Mouse (Mus musculus) heart, embryonic 16.5 days (tissue): ENCODE measurements around the gene Plce1. TPM values are rescaled to one million over a fixed set of nuclear protein-coding genes. Genes with fewer than 3 reads are reported as not detected.
A peak's percentile ranks its signal among the peaks of the same experiment; 100 is the strongest.

Experiments used
- ATAC-seq: fragments of 200-750 bp; cut with Nextera tagmentation; replicated peaks from 2 replicates; pipeline ENCODE4 v1.8.0; 2017; ENCODE audit warnings: moderate number of reproducible peaks; ENCODE audit not compliant: insufficient read depth, low FRiP score; ENCODE audit errors: extremely low read depth
- H3K27ac ChIP-seq: fragments of 300-500 bp; sonication (generic); 2 replicates; pipeline ENCODE4 v1.5.1; 2014; ENCODE audit warnings: mild to moderate bottlenecking, low read length, control low read depth, moderate library complexity
- H3K27me3 ChIP-seq: fragments of 300-500 bp; sonication (generic); 2 replicates; pipeline ENCODE4 v1.6.1; 2014; ENCODE audit warnings: low read length, mixed read lengths; ENCODE audit not compliant: control insufficient read depth, insufficient read depth
- H3K36me3 ChIP-seq: fragments of 300-500 bp; sonication (generic); 2 replicates; pipeline ENCODE4 v1.6.1; 2014; ENCODE audit not compliant: control insufficient read depth, insufficient read depth
- H3K4me1 ChIP-seq: fragments of 300-500 bp; sonication (generic); 2 replicates; pipeline ENCODE4 v1.6.1; 2014; ENCODE audit warnings: low read length, mixed read lengths; ENCODE audit not compliant: control insufficient read depth, insufficient read depth
- H3K4me2 ChIP-seq: fragments of 300-500 bp; sonication (generic); 2 replicates; pipeline ENCODE4 v1.6.1; 2014; ENCODE audit warnings: low read depth, mild to moderate bottlenecking, control low read depth, low read length
- H3K4me3 ChIP-seq: fragments of 300-500 bp; sonication (generic); 2 replicates; pipeline ENCODE4 v1.5.1; 2014; ENCODE audit warnings: mild to moderate bottlenecking, control low read depth, low read length
- H3K9ac ChIP-seq: fragments of 300-500 bp; sonication (generic); 2 replicates; pipeline ENCODE4 v1.6.1; 2014; ENCODE audit warnings: low read length, control low read depth
- H3K9me3 ChIP-seq: fragments of 300-500 bp; sonication (generic); replicated peaks from 2 replicates; pipeline ENCODE4 v1.6.1; 2016; ENCODE audit warnings: low read length; ENCODE audit not compliant: control insufficient read depth
- WGBS: fragments of 180-500 bp; shearing (Covaris S2); extraction: QIAGEN DNeasy Blood & Tissue Kit; methylation state at CpG from one replicate; pipeline ENCODE4 v1.1.7; 2014; 5-methylcytosine and 5-hydroxymethylcytosine counted together
- polyA plus RNA-seq: library from polyadenylated mRNA; unstranded; fragments of >200 nt; fragmentation: Nextera tagmentation; extraction: Ambion mirVana; gene quantifications from 2 replicates; pipeline ENCODE4 v1.2.1, GENCODE M21; 2015

Gene Plce1
- polyA plus RNA-seq, 1 experiment from 2014 or later, result 5.8 TPM

DNA sequence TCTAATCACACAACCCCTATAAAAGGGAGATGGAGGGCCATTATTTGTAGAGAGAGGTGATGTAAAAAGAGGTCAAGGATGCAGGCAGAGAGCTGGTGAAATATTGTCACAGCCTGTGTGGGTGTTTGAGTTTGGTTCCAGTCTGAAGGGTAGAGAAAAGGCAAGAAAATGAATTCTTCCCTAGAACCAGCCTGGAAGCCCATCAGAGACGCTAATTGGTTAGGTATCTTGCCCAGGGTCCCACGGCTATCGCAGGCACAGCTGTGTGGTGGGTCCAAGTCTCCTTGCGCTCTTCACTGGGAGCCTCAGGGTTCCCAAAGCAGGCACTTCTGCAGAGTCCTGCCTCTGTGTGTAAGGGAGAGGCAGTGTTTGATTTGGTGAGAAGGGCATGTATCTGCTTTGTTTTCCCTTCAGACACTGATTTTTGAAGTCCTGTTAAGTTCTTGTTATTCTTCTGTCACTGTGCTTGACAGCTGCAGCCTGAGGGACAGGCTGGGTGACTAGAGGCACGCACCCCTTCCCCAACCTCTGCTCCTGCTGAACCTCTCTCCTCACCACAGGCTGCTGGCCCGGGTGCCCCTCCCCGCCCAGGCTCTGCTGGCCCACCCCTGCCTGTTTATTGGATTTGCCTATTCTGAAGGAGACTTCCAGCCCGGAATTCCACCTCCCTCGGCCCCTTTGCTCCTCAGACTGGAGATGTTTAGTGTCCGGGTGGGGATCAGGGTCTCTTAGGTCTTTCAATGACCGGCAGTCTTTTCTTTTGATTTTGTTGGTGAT is 5.1 kb downstream of the Plce1 start:
- Histone ChIP-seq H3K9me3 (no peaks in the 10 kb centered on the region), H3K4me2 (no peak overlapping the region), H3K4me1 (peaks cover 33% of the 10 kb centered on the region), H3K27ac (no peak overlapping the region), H3K36me3 (no peaks in the 10 kb centered on the region), H3K27me3 (no peaks in the 10 kb centered on the region), H3K9ac (no peak overlapping the region), H3K4me3 (no peak overlapping the region)
- WGBS, result 39% methylated on average over 11 of the region's 11 CpGs
- ATAC-seq, result no peak

DNA sequence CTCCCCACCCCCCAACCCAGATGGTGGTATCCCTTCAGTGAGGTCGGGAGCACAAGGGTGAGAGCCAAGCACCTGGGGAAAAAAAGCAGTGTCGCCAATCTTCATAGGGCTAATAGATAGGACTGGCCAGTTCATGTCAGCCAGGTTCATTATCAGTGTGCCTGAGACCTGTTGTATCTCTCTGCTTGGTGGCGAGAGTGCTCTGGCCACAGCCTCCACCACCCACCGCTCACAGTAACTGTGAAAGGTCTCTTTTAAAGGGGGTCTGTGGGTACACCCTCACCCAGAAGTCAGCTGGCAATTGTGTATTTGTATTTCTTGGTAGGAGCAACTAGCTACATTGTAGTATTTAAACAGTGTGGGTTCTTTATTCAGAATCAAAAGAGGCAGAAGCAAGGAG is 6.6 kb downstream of the Plce1 start:
- peak overlapping the region; percentile 18; the same call in 1 of the 2 replicates for H3K27ac ChIP-seq
- no peaks in the 10 kb centered on the region for H3K36me3 ChIP-seq
- 38% methylated on average over 4 of the region's 4 CpGs for WGBS
- no peaks in the 10 kb centered on the region for H3K9me3 ChIP-seq
- no peaks in the 10 kb centered on the region for H3K27me3 ChIP-seq
- no peak overlapping the region for H3K4me3 ChIP-seq
- peaks cover 26% of the 10 kb centered on the region for H3K4me1 ChIP-seq
- peak overlapping the region; percentile 34; the same call in 1 of the 2 replicates for H3K9ac ChIP-seq
- peak overlapping the region; percentile 30 for H3K4me2 ChIP-seq
- ATAC-seq, result no peak

GRCm38 (mm10) chr19:38488103-38488912 is 7.4 kb downstream of the Plce1 start:
- H3K4me2 ChIP-seq, result no peak overlapping the region
- 0 out of 2 replicates have a peak overlapping the region, but pooled peaks have one; percentile 12 for H3K27ac ChIP-seq
- H3K27me3 ChIP-seq, result no peaks in the 10 kb centered on the region
- H3K9ac ChIP-seq, result no peak overlapping the region
- H3K4me3 ChIP-seq, result no peak overlapping the region
- H3K4me1 ChIP-seq, result peaks cover 18% of the 10 kb centered on the region
- WGBS, result 61% methylated on average over 9 of the region's 9 CpGs
- no peaks in the 10 kb centered on the region for H3K9me3 ChIP-seq
- no peaks in the 10 kb centered on the region for H3K36me3 ChIP-seq
- ATAC-seq, result no peak

DNA sequence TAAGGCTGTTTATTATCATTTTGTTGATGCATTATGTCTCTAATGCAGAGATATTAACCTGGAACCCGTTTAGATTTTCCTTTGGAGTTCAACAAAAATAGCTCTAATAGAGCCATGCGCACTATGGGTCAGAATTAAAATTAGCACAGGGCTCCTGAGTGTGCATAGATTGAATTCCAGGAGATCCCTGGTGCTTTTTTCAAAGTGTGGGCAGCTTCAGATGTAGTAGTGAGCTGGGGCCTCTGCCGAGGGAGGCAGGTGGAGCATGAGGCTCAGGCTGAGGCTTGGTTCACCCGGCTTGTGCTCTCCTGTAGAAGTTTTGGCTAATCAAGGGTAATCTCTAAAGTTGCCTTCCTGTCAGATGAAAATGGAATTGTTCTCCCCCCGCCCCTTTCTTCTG is 17.3 kb downstream of the Plce1 start:
- no peaks in the 10 kb centered on the region for H3K27me3 ChIP-seq
- no peaks in the 10 kb centered on the region; the same call in 1 of the 2 replicates for H3K9me3 ChIP-seq
- WGBS, result 37% methylated on average over 5 of the region's 5 CpGs
- H3K27ac ChIP-seq, result peak overlapping the region; percentile 85
- peaks cover 2% of the 10 kb centered on the region; the same call in 1 of the 2 replicates for H3K36me3 ChIP-seq
- H3K4me1 ChIP-seq, result peaks cover 9% of the 10 kb centered on the region; the same call in 1 of the 2 replicates
- no peak overlapping the region for H3K4me3 ChIP-seq
- peak overlapping the region; percentile 12; the same call in 1 of the 2 replicates for H3K9ac ChIP-seq
- ATAC-seq, result peak; percentile 91
- peak overlapping the region; percentile 36 for H3K4me2 ChIP-seq

GRCm38 (mm10) chr19:38504597-38504996 is 23.7 kb downstream of the Plce1 start:
- Histone ChIP-seq H3K4me2 (no peak overlapping the region), H3K27me3 (no peaks in the 10 kb centered on the region), H3K4me1 (peaks cover 12% of the 10 kb centered on the region), H3K36me3 (no peaks in the 10 kb centered on the region), H3K27ac (no peak overlapping the region), H3K9ac (no peak overlapping the region), H3K4me3 (no peak overlapping the region), H3K9me3 (no peaks in the 10 kb centered on the region; the same call in 1 of the 2 replicates)
- peak; percentile 67; the same call in 1 of the 2 replicates for ATAC-seq
- WGBS, result 12% methylated on average over 3 of the region's 3 CpGs

GRCm38 (mm10) chr19:38506131-38506530 is 25.2 kb downstream of the Plce1 start:
- ATAC-seq, result no peak

GRCm38 (mm10) chr19:38507251-38507965 is 26.5 kb downstream of the Plce1 start:
- H3K4me3 ChIP-seq, result no peak overlapping the region
- no peaks in the 10 kb centered on the region for H3K36me3 ChIP-seq
- H3K4me1 ChIP-seq, result peaks cover 12% of the 10 kb centered on the region
- no peak overlapping the region for H3K9ac ChIP-seq
- WGBS, result 63% methylated on average over 12 of the region's 12 CpGs
- no peak; the same call in 1 of the 2 replicates for ATAC-seq
- H3K4me2 ChIP-seq, result no peak overlapping the region
- H3K9me3 ChIP-seq, result no peaks in the 10 kb centered on the region
- no peak overlapping the region for H3K27ac ChIP-seq
- no peaks in the 10 kb centered on the region for H3K27me3 ChIP-seq

More at GRCm38 (mm10) chr19:38506131-38506530, 25.2 kb downstream of the Plce1 start:
- Histone ChIP-seq H3K9me3 (no peaks in the 10 kb centered on the region), H3K4me1 (peaks cover 12% of the 10 kb centered on the region), H3K27ac (no peak overlapping the region), H3K4me2 (no peak overlapping the region), H3K9ac (no peak overlapping the region), H3K36me3 (no peaks in the 10 kb centered on the region), H3K4me3 (no peak overlapping the region), H3K27me3 (no peaks in the 10 kb centered on the region)
- 71% methylated on average over 7 of the region's 7 CpGs for WGBS

- H3K4me3 ChIP-seq, result no peak overlapping the region
- no peak overlapping the region for H3K9ac ChIP-seq
- WGBS, result 65% methylated on average over 9 of the region's 9 CpGs
- no peak for ATAC-seq
- no peaks in the 10 kb centered on the region for H3K27me3 ChIP-seq
- peaks cover 12% of the 10 kb centered on the region for H3K4me1 ChIP-seq
- H3K9me3 ChIP-seq, result no peaks in the 10 kb centered on the region
- H3K27ac ChIP-seq, result no peak overlapping the region
- H3K36me3 ChIP-seq, result no peaks in the 10 kb centered on the region
- H3K4me2 ChIP-seq, result no peak overlapping the region
Observed at GRCm38 (mm10) chr19:38507966-38508625, 27.2 kb downstream of the Plce1 start.
